Mouse (Mus musculus) MEL (cell line): Measurements from ENCODE around the gene Cadps. TPM values are rescaled to one million over a fixed set of nuclear protein-coding genes. Genes with fewer than 3 reads are reported as not detected.

ENCODE experiments used
- DNase-seq: peaks from one replicate; pipeline ENCODE4 v3.0.0; 2011; ENCODE audit warnings: low read depth, low spot score
- H3K27ac ChIP-seq: 2 replicates; pipeline ENCODE4 v1.5.1; 2012; ENCODE audit warnings: low read depth, mild to moderate bottlenecking, control low read depth, low read length, moderate library complexity; ENCODE audit not compliant: control insufficient read depth
- H3K27me3 ChIP-seq, 2 experiments: fragments of 150-350 bp in 1 of 2; sonication (generic) in 1 of 2; 2 replicates each; pipeline ENCODE4 v1.6.1; 2012; ENCODE audit warnings: low read length in 2 of 2, mild to moderate bottlenecking in 2 of 2, improper control_type of control experiment in 1 of 2, moderate library complexity in 1 of 2; ENCODE audit not compliant: insufficient read depth in 2 of 2, control insufficient read depth in 1 of 2
- H3K36me3 ChIP-seq, 2 experiments: 2 replicates each; pipeline ENCODE4 v1.6.1; 2012 to 2014; ENCODE audit warnings: low read length in 2 of 2, improper control_type of control experiment in 1 of 2, inconsistent platforms in 1 of 2, mild to moderate bottlenecking in 1 of 2; ENCODE audit not compliant: insufficient read depth in 2 of 2, control insufficient read depth in 1 of 2
- H3K4me1 ChIP-seq, 2 experiments: fragments of 150-350 bp in 1 of 2; sonication (generic) in 1 of 2; 2 replicates each; pipeline ENCODE4 v1.6.1; 2012; ENCODE audit warnings: low read length in 2 of 2, improper control_type of control experiment in 1 of 2, mild to moderate bottlenecking in 1 of 2; ENCODE audit not compliant: insufficient read depth in 2 of 2, control insufficient read depth in 1 of 2
- H3K4me3 ChIP-seq, 2 experiments: fragments of 150-350 bp in 1 of 2; sonication (generic) in 1 of 2; 2 replicates each; pipeline ENCODE4 v1.5.1; 2012; ENCODE audit warnings: low read depth in 2 of 2, low read length in 2 of 2, mild to moderate bottlenecking in 2 of 2, moderate library complexity in 2 of 2, control low read depth in 1 of 2, improper control_type of control experiment in 1 of 2; ENCODE audit not compliant: control insufficient read depth in 1 of 2, insufficient read depth in 1 of 2
- H3K79me2 ChIP-seq: 2 replicates; pipeline ENCODE4 v1.6.1; 2012; ENCODE audit warnings: mild to moderate bottlenecking, low read length, moderate library complexity; ENCODE audit not compliant: control insufficient read depth, poor library complexity, insufficient read depth
- H3K9ac ChIP-seq: 2 replicates; pipeline ENCODE4 v1.6.1; 2012; ENCODE audit warnings: low read depth, mild to moderate bottlenecking, control low read depth, low read length, moderate library complexity; ENCODE audit not compliant: control insufficient read depth, poor library complexity, severe bottlenecking
- H3K9me3 ChIP-seq: fragments of 150-350 bp; sonication (generic); replicated peaks from 2 replicates; pipeline ENCODE4 v1.6.1; 2012; ENCODE audit warnings: mild to moderate bottlenecking, low read length, improper control_type of control experiment, moderate library complexity; ENCODE audit not compliant: insufficient read depth
- CHD2 ChIP-seq: IDR thresholded peaks from 2 replicates; pipeline ENCODE4 v1.6.1; 2011; ENCODE audit warnings: low read length, improper control_type of control experiment
- ELF1 ChIP-seq: IDR thresholded peaks from 2 replicates; pipeline ENCODE4 v1.6.1; 2014; ENCODE audit warnings: low read depth, mild to moderate bottlenecking, inconsistent platforms, low read length, improper control_type of control experiment, moderate library complexity
- EP300 ChIP-seq, 2 experiments: IDR thresholded peaks; 2 replicates each; pipeline ENCODE4 v1.6.1; 2011; ENCODE audit warnings: improper control_type of control experiment in 2 of 2, low read length in 2 of 2, low read depth in 1 of 2, mild to moderate bottlenecking in 1 of 2
- GABPA ChIP-seq: IDR thresholded peaks from 2 replicates; pipeline ENCODE4 v1.6.1; 2012; ENCODE audit warnings: low read depth, mild to moderate bottlenecking, inconsistent platforms, low read length, improper control_type of control experiment, moderate library complexity
- JUND ChIP-seq: IDR thresholded peaks from 2 replicates; pipeline ENCODE4 v1.6.1; 2011; ENCODE audit warnings: low read depth, mild to moderate bottlenecking, improper control_type of control experiment, low read length
- KAT2A ChIP-seq: conservative IDR thresholded peaks from 2 replicates; pipeline ENCODE4 v1.6.1; 2012; ENCODE audit warnings: low read depth, low read length, improper control_type of control experiment, inconsistent platforms
- MAFK ChIP-seq: IDR thresholded peaks from 2 replicates; pipeline ENCODE4 v1.6.1; 2011; ENCODE audit warnings: low read depth, mild to moderate bottlenecking, low read length, improper control_type of control experiment, borderline replicate concordance
- MAX ChIP-seq: IDR thresholded peaks from 2 replicates; pipeline ENCODE4 v1.6.1; 2011; ENCODE audit warnings: low read length, improper control_type of control experiment
- MAZ ChIP-seq: IDR thresholded peaks from 2 replicates; pipeline ENCODE4 v1.6.1; 2012; ENCODE audit warnings: low read depth, mild to moderate bottlenecking, inconsistent platforms, low read length, improper control_type of control experiment
- NELFE ChIP-seq: IDR thresholded peaks from 2 replicates; pipeline ENCODE4 v1.6.1; 2011; ENCODE audit warnings: low read depth, low read length, improper control_type of control experiment
- NRF1 ChIP-seq: IDR thresholded peaks from 2 replicates; pipeline ENCODE4 v1.6.1; 2014; ENCODE audit warnings: low read depth, mild to moderate bottlenecking, inconsistent platforms, low read length, improper control_type of control experiment, moderate library complexity; ENCODE audit not compliant: poor library complexity, insufficient read depth, severe bottlenecking
- POLR2AphosphoS5 ChIP-seq: IDR thresholded peaks from 2 replicates; pipeline ENCODE4 v1.6.1; 2012; ENCODE audit warnings: low read depth, borderline replicate concordance, mild to moderate bottlenecking, inconsistent platforms, low read length, moderate library complexity, mixed read lengths
- RCOR1 ChIP-seq: IDR thresholded peaks from 2 replicates; pipeline ENCODE4 v1.6.1; 2012; ENCODE audit warnings: low read depth, mild to moderate bottlenecking, inconsistent platforms, low read length, improper control_type of control experiment
- SIN3A ChIP-seq: IDR thresholded peaks from 2 replicates; pipeline ENCODE4 v1.6.1; 2012; ENCODE audit warnings: low read length, improper control_type of control experiment, inconsistent platforms
- SMC3 ChIP-seq: IDR thresholded peaks from 2 replicates; pipeline ENCODE4 v1.6.1; 2011; ENCODE audit warnings: low read depth, low read length, improper control_type of control experiment
- TAL1 ChIP-seq: IDR thresholded peaks from 2 replicates; pipeline ENCODE4 v1.6.1; 2012; ENCODE audit warnings: mild to moderate bottlenecking, inconsistent platforms, low read length, moderate library complexity, mixed read lengths
- TCF12 ChIP-seq: IDR thresholded peaks from 2 replicates; pipeline ENCODE4 v1.6.1; 2014; ENCODE audit warnings: low read depth, mild to moderate bottlenecking, inconsistent platforms, low read length, improper control_type of control experiment, moderate library complexity
- USF2 ChIP-seq, 2 experiments: IDR thresholded peaks; 2 replicates each; pipeline ENCODE4 v1.6.1; 2011 to 2012; ENCODE audit warnings: improper control_type of control experiment in 2 of 2, low read length in 2 of 2, borderline replicate concordance in 1 of 2, inconsistent platforms in 1 of 2, low read depth in 1 of 2, mild to moderate bottlenecking in 1 of 2; ENCODE audit not compliant: insufficient read depth in 1 of 2
- ZC3H11A ChIP-seq: IDR thresholded peaks from 2 replicates; pipeline ENCODE4 v1.6.1; 2012; ENCODE audit warnings: low read depth, mild to moderate bottlenecking, inconsistent platforms, low read length, improper control_type of control experiment
- ZKSCAN1 ChIP-seq: IDR thresholded peaks from 2 replicates; pipeline ENCODE4 v1.6.1; 2012; ENCODE audit warnings: low read depth, mild to moderate bottlenecking, inconsistent platforms, low read length, improper control_type of control experiment, moderate library complexity
- polyA plus RNA-seq, 2 experiments: library from polyadenylated mRNA; stranded (reverse) in 1 of 2; unstranded in 1 of 2; fragments of >175 nt in 1 of 2; fragments of >200 nt in 1 of 2; gene quantifications; 2 replicates each; pipeline versions ENCODE4 v1.2.1 to v1.2.4; 2012; ENCODE audit warnings: low replicate concordance in 2 of 2, low read depth in 1 of 2; ENCODE audit not compliant: insufficient read length in 2 of 2, insufficient read depth in 1 of 2, missing spikeins in 1 of 2
- total RNA-seq: library from RNA; depleted of rRNA; stranded (reverse); fragments of 300-350 nt; gene quantifications from 2 replicates; pipeline ENCODE4 v1.2.3, GENCODE M21; 2012

Cadps gene
- total and polyA plus RNA-seq, 3 experiments: not detected

DNA sequence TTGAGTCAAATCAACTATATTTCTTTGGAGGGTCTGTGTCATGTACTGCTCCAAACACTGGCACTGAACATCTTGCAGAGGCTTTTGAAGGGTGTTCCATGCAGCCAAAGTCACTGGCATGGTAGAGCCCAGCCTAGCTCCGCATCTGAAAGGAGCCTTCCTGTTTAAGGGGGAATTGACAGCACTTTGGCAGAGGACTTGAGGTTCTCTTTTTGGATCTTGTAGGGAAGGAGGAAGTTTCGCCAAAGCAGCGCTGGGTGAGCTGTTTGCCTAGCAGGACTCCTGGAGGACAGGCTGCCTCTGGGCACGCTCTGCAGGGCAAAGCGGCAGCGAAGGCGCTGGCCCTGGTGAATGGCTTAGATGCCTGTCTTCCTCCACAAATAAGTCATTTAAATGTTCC, 363.2 kb downstream of the Cadps start:
- Histone ChIP-seq H3K79me2 (no peaks in the 10 kb centered on the region), H3K9ac (no peak overlapping the region), H3K27me3 (no peaks in the 10 kb centered on the region), H3K27ac (no peak overlapping the region), H3K9me3 (no peaks in the 10 kb centered on the region), H3K4me3 (no peak overlapping the region), H3K36me3 (no peaks in the 10 kb centered on the region), H3K4me1 (no peaks in the 10 kb centered on the region)
- no peak for DNase-seq
- TF ChIP-seq MAZ (no peak), SMC3 (no peak), POLR2AphosphoS5 (no peak), RCOR1 (no peak), ZKSCAN1 (no peak), MAFK (no peak), KAT2A (no peak), CHD2 (no peak), EP300 (IDR thresholded peaks at IDR 0.05; ENCODE audit: low read depth in 1 of 2, low read length in 2 of 2) (no peak), TAL1 (no peak), NRF1 (no peak), GABPA (no peak), SIN3A (no peak), ZC3H11A (no peak)

- Histone ChIP-seq H3K79me2 (no peaks in the 10 kb centered on the region), H3K4me1 (no peaks in the 10 kb centered on the region), H3K9ac (no peak overlapping the region), H3K27ac (no peak overlapping the region), H3K4me3 (no peak overlapping the region), H3K36me3 (no peaks in the 10 kb centered on the region), H3K9me3 (no peaks in the 10 kb centered on the region), H3K27me3 (no peaks in the 10 kb centered on the region)
- no peak for DNase-seq
- TF ChIP-seq SMC3 (no peak), JUND (no peak), TCF12 (no peak), USF2 (IDR thresholded peaks at IDR 0.05; ENCODE audit: borderline replicate concordance in 1 of 2, insufficient read depth in 1 of 2, low read depth in 1 of 2, low read length in 2 of 2) (no peak), MAX (no peak), MAZ (no peak), ELF1 (no peak), RCOR1 (no peak), NRF1 (no peak), NELFE (no peak)
These were observed 367.8 kb downstream of the Cadps start for GRCm38 (mm10) chr14:12455064-12455591.
